Mouse (Mus musculus): ENCODE results near the gene 1700024P04Rik.

GRCm38 (mm10) chr13:99019831-99020669, 35.7 kb upstream of the 1700024P04Rik start:
- TF ChIP-seq CTCF (conservative IDR thresholded peaks at IDR 0.05; ENCODE audit: insufficient read depth, insufficient read length, low read depth, low read length) (no peak), POLR2A (IDR thresholded peaks at IDR 0.05; ENCODE audit: low read depth, low read length) (no peak)

Data from kidney, adult 2 months (tissue).